Comparison of ENCODE assay signal across 33 mouse cellular contexts in genomic region chr16:92555051-92555450, GRCm38 (mm10).
"Had no signal": no experiment of that assay in that cellular context is flagged by ENCODE, and none has a peak within 500 bp of the region (broad histone marks: within the 10 kb centered on the region; RNA-seq: fewer than 3 reads in every experiment).

No protein-coding gene starts in this region.

- H3K4me2 ChIP-seq: heart, embryonic 13.5 days; heart, embryonic 15.5 days; hindbrain, embryonic 12.5 days; hindbrain, embryonic 13.5 days; hindbrain, embryonic 14.5 days; hindbrain, embryonic 15.5 days; intestine, embryonic 15.5 days; kidney, embryonic 15.5 days had no signal

- H3K27ac ChIP-seq: heart, embryonic 13.5 days; heart, embryonic 15.5 days; hindbrain, embryonic 10.5 days; hindbrain, embryonic 12.5 days; hindbrain, embryonic 13.5 days; hindbrain, embryonic 14.5 days; hindbrain, embryonic 15.5 days; hindbrain, postnatal 0 days; intestine, embryonic 15.5 days; kidney, embryonic 15.5 days; kidney, postnatal 0 days; layer of hippocampus, adult 2 months; left cerebral cortex, adult 2 months had no signal

- DNase-seq: heart, postnatal 10 days; heart, postnatal 14 days; heart, postnatal 36 days; heart, postnatal 4 days; kidney, adult 11 months; kidney, adult 18-20 months; kidney, adult 2 months; kidney, adult 8-10 months; kidney, adult 9 months; kidney, postnatal 10 days; kidney, postnatal 14 days; kidney, postnatal 25 days; kidney, postnatal 36 days; kidney, postnatal 4 days; layer of hippocampus, adult 9-11 months; layer of hippocampus, postnatal 36 days had no signal

- H3K4me3 ChIP-seq: heart, embryonic 13.5 days; heart, embryonic 15.5 days; hindbrain, embryonic 10.5 days; hindbrain, embryonic 12.5 days; hindbrain, embryonic 13.5 days; hindbrain, embryonic 15.5 days; intestine, embryonic 15.5 days; kidney, embryonic 15.5 days; layer of hippocampus, adult 2 months; left cerebral cortex, adult 2 months had no signal

- H3K9ac ChIP-seq: heart, embryonic 13.5 days; heart, embryonic 15.5 days; hindbrain, embryonic 12.5 days; hindbrain, embryonic 13.5 days; hindbrain, embryonic 14.5 days; hindbrain, embryonic 15.5 days; intestine, embryonic 15.5 days; kidney, embryonic 15.5 days had no signal

- H3K4me1 ChIP-seq: heart, embryonic 15.5 days; hindbrain, embryonic 10.5 days; hindbrain, embryonic 12.5 days; hindbrain, embryonic 15.5 days; intestine, embryonic 15.5 days had no signal

- ATAC-seq: hindbrain, embryonic 16.5 days; hindbrain, postnatal 0 days; inflammation-experienced regulatory T-cells, adult 6 months; intestine, embryonic 15.5 days; intestine, embryonic 16.5 days; intestine, postnatal 0 days had no signal

- H3K36me3 ChIP-seq: heart, embryonic 13.5 days; heart, embryonic 15.5 days; hindbrain, embryonic 10.5 days; hindbrain, embryonic 12.5 days; hindbrain, embryonic 13.5 days; hindbrain, embryonic 15.5 days; intestine, embryonic 15.5 days; kidney, embryonic 15.5 days had no signal

- H3K9me3 ChIP-seq: heart, embryonic 13.5 days; heart, embryonic 15.5 days; hindbrain, embryonic 10.5 days; hindbrain, embryonic 12.5 days; hindbrain, embryonic 13.5 days; hindbrain, embryonic 15.5 days; intestine, embryonic 15.5 days; kidney, embryonic 15.5 days had no signal

- H3K27me3 ChIP-seq: hindbrain, embryonic 12.5 days; hindbrain, embryonic 13.5 days; hindbrain, embryonic 15.5 days; intestine, embryonic 15.5 days; kidney, embryonic 15.5 days had no signal
